Mouse (Mus musculus) spleen, adult 12 weeks (tissue): ENCODE results near the gene Klf16.
A peak's percentile ranks its signal among the peaks of the same experiment; 100 is the strongest.
"Not testable (repeated sequence)": the region's sequence is repeated elsewhere in the genome, so short reads cannot be mapped to it uniquely, and the experiment has no call there.

Source experiments
- DNase-seq: peaks from one replicate; pipeline ENCODE4 v3.0.0; 2022; ENCODE audit warnings: low spot score

Klf16 gene

DNA sequence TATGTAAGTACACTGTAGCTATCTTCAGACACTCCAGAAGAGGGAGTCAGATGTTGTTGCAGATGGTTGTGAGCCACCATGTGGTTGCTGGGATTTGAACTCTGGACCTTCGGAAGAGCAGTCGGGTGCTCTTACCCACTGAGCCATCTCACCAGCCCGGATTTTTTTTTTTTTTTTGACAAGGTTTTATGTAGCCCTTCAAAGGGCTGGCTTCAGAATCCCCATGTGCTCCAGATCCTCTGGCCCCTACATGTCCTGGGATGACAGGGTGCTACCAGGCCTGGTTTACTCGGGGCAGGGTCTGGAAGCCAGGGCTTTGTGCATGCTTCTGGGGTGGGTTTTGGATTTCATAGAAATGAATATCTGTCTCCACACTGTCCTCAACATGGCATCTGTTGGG, 28.6 kb upstream of the Klf16 start, which contains the start of gene Gm49322:
Gm49322 (plus strand) TSS at position 301 of the 400 bp plus-strand sequence.
- not testable (repeated sequence) for DNase-seq

- no peak for DNase-seq
These were observed 27.9 kb upstream of the Klf16 start for GRCm38 (mm10) chr10:80604988-80605387.

DNA sequence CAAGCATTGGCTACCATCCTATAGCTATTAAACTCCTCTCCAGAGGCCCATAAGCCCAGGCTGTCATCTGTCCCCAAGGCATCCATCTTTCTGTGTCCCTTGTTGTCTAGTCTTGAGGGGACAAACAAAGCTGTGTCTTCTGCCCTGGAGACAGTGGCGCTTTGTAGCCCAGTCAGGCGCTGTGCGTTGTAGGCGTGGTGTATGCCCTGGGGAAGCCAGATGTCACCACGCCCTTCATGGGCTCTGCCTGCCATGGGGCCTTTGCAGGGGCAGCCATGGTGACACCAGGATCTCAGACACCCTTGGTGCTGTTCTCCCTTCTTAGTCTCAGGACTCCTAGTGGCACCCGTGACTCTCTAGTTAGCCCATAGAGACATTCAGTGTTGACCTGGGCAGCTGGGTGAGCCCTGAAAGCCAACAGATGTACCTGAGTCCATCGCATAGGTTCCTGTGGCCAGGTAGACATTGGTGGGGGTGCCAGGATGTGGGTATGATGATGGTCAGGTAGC, 26.9 kb upstream of the Klf16 start:
- DNase-seq = peak; percentile 56

DNA sequence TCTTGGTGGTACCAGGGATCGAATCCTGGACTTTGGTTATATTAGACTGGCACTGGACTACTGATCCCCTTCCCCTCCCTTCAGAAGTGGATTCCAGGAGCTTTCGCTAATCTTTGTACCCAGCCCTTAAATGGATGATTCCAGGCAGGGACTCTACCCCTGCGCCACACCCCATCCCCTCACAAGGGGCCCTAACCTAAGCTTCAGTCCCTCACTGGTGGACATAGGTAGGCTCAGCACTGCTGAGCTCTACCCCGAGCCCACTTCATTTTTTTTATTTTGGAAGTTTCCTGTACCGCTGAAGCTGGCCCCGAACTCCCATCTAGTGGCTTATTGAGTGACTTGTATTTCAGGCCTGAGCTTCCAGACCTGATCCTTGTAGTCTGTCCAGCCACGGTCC, 26.2 kb upstream of the Klf16 start:
- DNase-seq = no peak

DNA sequence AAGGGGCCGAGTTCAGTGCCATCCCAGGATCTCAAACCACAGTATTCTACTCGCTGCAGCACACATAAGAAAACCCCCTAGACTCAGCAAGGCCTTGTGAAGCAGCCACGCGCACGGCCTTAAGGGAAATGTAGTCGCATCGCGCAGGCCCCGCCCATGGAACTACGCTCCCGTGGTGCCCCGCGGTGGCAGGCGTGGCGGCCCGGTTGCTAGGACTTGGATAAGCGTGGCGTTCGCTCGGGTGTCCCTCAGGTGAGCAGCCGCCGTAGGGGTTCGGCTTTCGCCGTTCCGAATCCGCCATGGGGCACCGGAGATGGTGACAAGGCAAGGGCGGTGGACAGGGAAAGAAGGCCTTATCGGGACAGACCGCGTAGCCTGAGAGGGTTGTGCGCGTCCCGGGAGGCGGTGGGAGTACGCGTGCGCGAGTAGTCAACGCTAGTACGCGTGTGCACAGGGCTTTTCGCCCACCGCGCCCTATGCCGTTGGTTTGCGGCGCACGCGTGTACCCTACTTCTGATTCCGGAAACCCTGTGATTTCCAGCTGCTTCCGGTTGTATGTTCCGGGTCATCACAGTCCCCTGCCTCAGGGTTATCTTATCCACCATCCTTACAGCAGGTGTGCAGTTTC, 25.7 kb upstream of the Klf16 start, which contains the start of the genes Scamp4 and Adat3:
Scamp4 (plus strand) TSS at position 175 of the 628 bp plus-strand sequence.
Adat3 (plus strand) TSS at position 183 of the 628 bp plus-strand sequence.
- peak; percentile 95 for DNase-seq

DNA sequence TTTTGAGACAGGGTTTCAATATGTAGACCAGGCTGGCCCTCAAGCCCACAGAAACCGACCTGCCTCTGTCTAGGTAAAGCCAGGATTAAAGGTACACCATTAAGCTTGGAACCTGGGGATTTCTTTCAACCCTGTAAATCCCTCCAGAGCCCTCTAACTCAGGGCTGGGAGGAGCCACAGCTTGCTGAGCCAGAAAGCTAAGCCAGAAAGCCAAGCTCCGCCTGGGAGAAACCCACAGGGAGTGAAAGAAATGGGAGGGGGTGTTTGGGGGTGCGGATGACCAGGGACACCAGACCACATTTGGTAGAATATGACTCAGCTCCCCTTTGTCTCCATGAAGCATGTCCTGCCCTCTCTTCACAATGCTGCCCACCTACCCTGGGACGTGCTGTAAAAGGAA, 19.2 kb upstream of the Klf16 start:
- DNase-seq = no peak

DNA sequence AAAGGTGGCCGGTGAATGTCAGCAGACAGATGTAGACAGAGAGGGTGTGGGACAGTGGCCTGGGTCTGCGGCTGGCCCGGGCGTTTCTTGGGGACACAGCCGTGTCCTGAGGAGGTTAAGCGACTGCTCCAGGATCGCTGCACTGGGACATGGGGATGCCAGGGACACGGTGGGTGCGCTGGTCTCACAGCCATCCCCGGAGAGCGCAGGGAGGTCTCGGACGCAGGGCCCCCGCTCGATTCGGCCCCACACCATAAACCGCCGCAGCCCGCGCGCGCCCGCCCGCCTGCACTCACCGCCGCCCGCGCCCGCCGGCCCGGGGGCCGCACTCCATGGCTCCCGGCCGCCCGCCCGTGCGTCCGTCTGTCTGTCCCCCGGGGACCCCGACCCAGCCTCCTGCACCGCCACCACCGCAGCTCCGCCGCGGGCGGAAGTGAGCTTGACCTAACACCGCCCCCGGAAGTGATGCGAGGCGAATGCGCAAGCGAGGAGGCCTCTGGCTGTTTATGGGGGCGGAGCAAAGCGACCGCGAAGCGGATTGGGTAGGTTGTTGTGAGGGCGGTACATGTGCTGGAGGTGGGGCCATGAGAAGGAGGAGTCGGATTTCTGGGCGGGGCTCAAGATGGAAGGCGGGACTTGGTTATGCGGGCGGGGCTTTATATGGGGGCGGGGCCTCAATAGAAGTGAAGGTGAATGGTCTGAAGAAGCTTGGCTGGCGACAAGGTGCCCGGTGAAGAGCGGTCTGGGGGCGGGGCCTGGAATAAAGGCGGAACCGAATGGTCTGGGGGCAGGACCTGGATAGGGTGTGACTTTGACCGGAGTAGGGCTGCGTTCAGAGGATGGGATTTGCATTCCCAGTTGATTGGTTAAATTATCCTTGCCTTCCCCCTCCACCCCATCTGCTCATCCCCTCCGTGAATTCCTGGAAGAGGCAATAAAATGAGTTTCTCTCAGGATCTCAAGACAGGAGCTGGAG, 13.0 kb upstream of the Klf16 start, which contains the start of gene Abhd17a:
Abhd17a (minus strand) TSS at position 463 of the 976 bp plus-strand sequence.
- peak; percentile 89 for DNase-seq

DNA sequence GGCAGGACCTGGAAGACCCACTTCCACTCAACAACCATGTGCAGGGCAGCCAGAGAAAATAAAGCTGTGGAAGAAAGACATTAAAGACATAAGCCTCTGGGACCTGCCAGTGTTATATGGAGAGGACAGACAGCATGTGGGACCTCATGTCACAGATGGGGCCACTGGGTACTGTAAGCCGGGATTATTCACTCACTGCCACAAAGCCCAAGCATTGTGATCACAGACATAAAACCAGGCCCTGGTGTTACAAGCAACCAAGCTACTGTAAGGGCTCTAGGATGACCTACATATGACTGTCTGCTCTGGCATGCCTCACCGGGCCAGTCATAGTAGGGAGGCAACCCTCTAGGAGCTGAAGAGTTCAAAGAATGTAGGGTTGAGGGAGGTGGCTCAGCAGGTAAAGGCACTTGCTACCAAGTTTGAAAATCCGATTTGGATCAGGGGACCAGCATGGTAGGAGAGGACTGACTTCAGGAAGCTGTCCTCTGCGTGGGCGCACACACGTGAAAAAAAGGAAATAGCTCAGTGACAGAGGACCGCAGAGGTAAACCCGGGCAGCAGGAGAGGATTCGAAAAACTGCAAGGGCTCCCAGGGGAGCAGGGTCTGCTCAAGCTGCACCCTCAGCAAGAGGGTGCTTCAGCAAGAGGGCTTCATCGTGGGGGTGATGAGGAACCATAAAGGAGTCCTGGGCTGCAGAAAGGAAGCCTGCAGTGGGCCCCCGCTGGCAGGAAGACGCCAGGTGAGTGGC, 12.2 kb upstream of the Klf16 start:
- DNase-seq = no peak

- no peak for DNase-seq
These were observed 10.2 kb upstream of the Klf16 start for GRCm38 (mm10) chr10:80587305-80587657.

DNA sequence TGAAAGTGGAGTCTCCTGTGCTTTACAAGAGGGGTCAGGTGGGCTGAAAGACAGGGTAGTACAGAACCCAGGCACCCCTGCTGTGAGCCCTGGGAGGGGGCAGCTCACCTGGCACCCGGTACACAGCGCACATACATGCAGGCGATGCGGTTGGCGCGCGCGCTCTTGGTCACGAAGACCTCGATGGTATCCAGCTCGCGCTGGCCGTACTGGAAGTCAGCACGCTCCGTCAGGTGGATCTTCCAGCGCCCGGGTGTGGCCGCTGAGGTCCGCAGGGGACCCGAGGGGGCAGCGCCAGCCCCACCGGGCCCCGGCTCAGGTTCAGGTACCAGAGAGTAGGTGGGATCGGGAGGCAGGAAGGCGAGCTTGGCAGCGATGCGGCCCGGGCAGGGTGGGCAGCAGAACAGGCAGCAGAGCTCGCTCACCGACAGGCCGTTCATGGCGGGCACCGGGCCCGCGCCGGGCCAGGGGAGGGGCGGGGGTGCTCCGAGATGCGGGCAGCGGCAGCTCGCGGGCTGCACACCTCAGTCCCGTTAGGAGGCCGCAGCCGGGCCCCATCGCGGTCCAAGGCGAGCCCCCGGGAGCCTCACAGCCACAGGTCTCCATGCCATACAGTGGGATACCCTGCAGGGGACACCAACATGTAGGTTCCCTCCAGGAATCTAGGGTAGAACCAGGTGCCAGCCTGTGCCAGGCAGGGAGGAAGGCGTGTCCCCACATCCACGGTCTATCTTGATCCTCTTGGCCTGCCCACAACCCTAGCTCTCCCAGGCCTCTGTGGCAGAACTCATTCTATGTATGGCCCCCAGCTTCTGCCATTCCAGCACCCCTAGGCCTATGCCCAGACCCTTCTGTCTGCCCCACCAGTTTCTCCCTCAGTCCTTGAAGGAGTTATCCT, 9.5 kb upstream of the Klf16 start:
- DNase-seq = no peak

- DNase-seq = no peak
These were observed 8.5 kb upstream of the Klf16 start for GRCm38 (mm10) chr10:80585581-80585980.

GRCm38 (mm10) chr10:80584642-80585552, 7.8 kb upstream of the Klf16 start:
- no peak for DNase-seq

- DNase-seq = no peak
These were observed 6.9 kb upstream of the Klf16 start for GRCm38 (mm10) chr10:80584045-80584488.

GRCm38 (mm10) chr10:80583047-80583446, 5.9 kb upstream of the Klf16 start:
- DNase-seq = no peak

GRCm38 (mm10) chr10:80578911-80579310, 1.8 kb upstream of the Klf16 start:
- peak; percentile 75 for DNase-seq

DNA sequence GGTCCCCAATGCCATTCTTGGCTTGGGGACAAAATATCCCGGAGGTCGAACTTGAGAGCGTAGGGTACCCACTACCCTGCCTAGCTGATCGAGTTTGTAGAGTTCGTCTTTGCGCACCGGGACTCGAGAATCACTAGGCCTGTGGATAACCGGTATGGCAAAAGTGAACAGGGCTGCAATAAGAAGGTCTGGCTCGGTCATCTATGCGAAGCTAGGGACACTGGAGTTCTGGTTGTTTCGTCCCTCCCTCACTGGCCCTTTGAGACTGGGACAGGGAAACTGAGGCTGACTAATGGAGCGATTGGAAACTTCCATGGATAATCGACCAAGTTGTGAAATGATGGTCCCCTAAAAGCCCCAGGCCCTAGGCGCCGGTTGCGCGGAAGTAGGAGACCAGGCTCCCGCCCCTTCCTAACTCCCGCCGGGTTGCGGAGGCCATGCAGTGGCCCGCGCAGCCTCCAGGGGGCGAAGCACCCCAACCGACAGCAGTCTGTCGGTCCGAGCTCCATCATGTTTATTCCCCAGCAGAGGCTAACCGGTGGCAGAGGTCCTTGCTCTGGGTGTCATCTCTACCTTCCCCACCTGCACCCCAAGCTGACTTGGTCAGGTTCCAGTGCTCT, 1.1 kb upstream of the Klf16 start:
- peak; percentile 85 for DNase-seq

GRCm38 (mm10) chr10:80576351-80577194, 548 bp downstream of the Klf16 start:
- peak; percentile 66 for DNase-seq

GRCm38 (mm10) chr10:80575925-80576324, 1.2 kb downstream of the Klf16 start:
- no peak for DNase-seq
